Mouse (Mus musculus): Measurements from ENCODE around the gene Tnk2. TPM values are rescaled to one million over a fixed set of nuclear protein-coding genes. Genes with fewer than 3 reads are reported as not detected.

The Tnk2 gene
- polyA plus RNA-seq, 1 experiment from 2014 or later: 12.8 TPM

- H3K36me3 ChIP-seq: peaks cover 92% of the 10 kb centered on the region
- H3K4me1 ChIP-seq: no peaks in the 10 kb centered on the region
- peak overlapping the region; percentile 43; the same call in 1 of the 2 replicates for H3K9ac ChIP-seq
- no peak overlapping the region for H3K4me2 ChIP-seq (replicated peaks)
- ATAC-seq (ENCODE audit: low FRiP score, low read depth): no peak
- no peak overlapping the region for H3K4me3 ChIP-seq
- WGBS: 77% methylated on average over 13 of the region's 13 CpGs
- H3K9me3 ChIP-seq: no peaks in the 10 kb centered on the region
- H3K27me3 ChIP-seq: no peaks in the 10 kb centered on the region
- H3K27ac ChIP-seq: no peak overlapping the region
Measured at GRCm38 (mm10) chr16:32672861-32673560, 29.3 kb downstream of the Tnk2 start.

- Histone ChIP-seq H3K4me1 (no peaks in the 10 kb centered on the region), H3K4me3 (no peak overlapping the region), H3K9ac (no peak overlapping the region), H3K27me3 (no peaks in the 10 kb centered on the region), H3K36me3 (peaks cover 94% of the 10 kb centered on the region), H3K9me3 (no peaks in the 10 kb centered on the region), H3K4me2 (replicated peaks) (no peak overlapping the region), H3K27ac (no peak overlapping the region)
- ATAC-seq (ENCODE audit: low FRiP score, low read depth): no peak
- 90% methylated on average over 17 of the region's 17 CpGs for WGBS
Measured at GRCm38 (mm10) chr16:32674121-32674740, 30.6 kb downstream of the Tnk2 start.

- WGBS: 82% methylated on average over 10 of the region's 10 CpGs
- no peak for ATAC-seq (ENCODE audit: low FRiP score, low read depth)
- Histone ChIP-seq H3K9me3 (no peaks in the 10 kb centered on the region), H3K36me3 (peaks cover 89% of the 10 kb centered on the region), H3K27me3 (no peaks in the 10 kb centered on the region), H3K4me3 (no peak overlapping the region), H3K4me1 (no peaks in the 10 kb centered on the region), H3K4me2 (replicated peaks) (no peak overlapping the region), H3K9ac (no peak overlapping the region), H3K27ac (no peak overlapping the region)
Measured at GRCm38 (mm10) chr16:32677040-32677700, 33.5 kb downstream of the Tnk2 start.

GRCm38 (mm10) chr16:32677903-32678302 lies 34.2 kb downstream of the Tnk2 start:
- Histone ChIP-seq H3K27ac (no peak overlapping the region), H3K4me1 (no peaks in the 10 kb centered on the region), H3K4me2 (replicated peaks) (no peak overlapping the region), H3K9ac (no peak overlapping the region), H3K4me3 (no peak overlapping the region), H3K9me3 (no peaks in the 10 kb centered on the region), H3K36me3 (peaks cover 86% of the 10 kb centered on the region), H3K27me3 (no peaks in the 10 kb centered on the region)
- no peak for ATAC-seq (ENCODE audit: low FRiP score, low read depth)
- WGBS: 81% methylated on average over 14 of the region's 14 CpGs

GRCm38 (mm10) chr16:32678812-32679211 lies 35.1 kb downstream of the Tnk2 start:
- H3K4me3 ChIP-seq: no peak overlapping the region
- no peak overlapping the region for H3K4me2 ChIP-seq (replicated peaks)
- no peak overlapping the region for H3K9ac ChIP-seq
- WGBS: 84% methylated on average over 14 of the region's 14 CpGs
- no peak for ATAC-seq (ENCODE audit: low FRiP score, low read depth)
- peaks cover 87% of the 10 kb centered on the region for H3K36me3 ChIP-seq
- no peak overlapping the region for H3K27ac ChIP-seq
- H3K27me3 ChIP-seq: no peaks in the 10 kb centered on the region
- no peaks in the 10 kb centered on the region for H3K9me3 ChIP-seq
- H3K4me1 ChIP-seq: no peaks in the 10 kb centered on the region

GRCm38 (mm10) chr16:32679976-32680375 lies 36.3 kb downstream of the Tnk2 start:
- H3K4me2 ChIP-seq (replicated peaks): no peak overlapping the region
- no peaks in the 10 kb centered on the region for H3K9me3 ChIP-seq
- no peaks in the 10 kb centered on the region for H3K4me1 ChIP-seq
- WGBS: 91% methylated on average over 16 of the region's 16 CpGs
- peaks cover 75% of the 10 kb centered on the region for H3K36me3 ChIP-seq
- H3K27me3 ChIP-seq: no peaks in the 10 kb centered on the region
- H3K9ac ChIP-seq: no peak overlapping the region
- no peak overlapping the region for H3K4me3 ChIP-seq
- no peak for ATAC-seq (ENCODE audit: low FRiP score, low read depth)
- H3K27ac ChIP-seq: no peak overlapping the region

- ATAC-seq (ENCODE audit: low FRiP score, low read depth): no peak
- 89% methylated on average over 6 of the region's 6 CpGs for WGBS
- Histone ChIP-seq H3K4me2 (replicated peaks) (no peak overlapping the region), H3K27me3 (no peaks in the 10 kb centered on the region), H3K36me3 (peaks cover 67% of the 10 kb centered on the region), H3K9ac (no peak overlapping the region; the same call in 1 of the 2 replicates), H3K4me1 (no peaks in the 10 kb centered on the region), H3K9me3 (no peaks in the 10 kb centered on the region), H3K4me3 (no peak overlapping the region), H3K27ac (no peak overlapping the region)
Measured at GRCm38 (mm10) chr16:32680806-32681205, 37.1 kb downstream of the Tnk2 start.

GRCm38 (mm10) chr16:32682194-32682593 lies 38.5 kb downstream of the Tnk2 start:
- no peak overlapping the region for H3K4me2 ChIP-seq (replicated peaks)
- H3K9me3 ChIP-seq: no peaks in the 10 kb centered on the region
- H3K27ac ChIP-seq: no peak overlapping the region
- no peaks in the 10 kb centered on the region for H3K4me1 ChIP-seq
- ATAC-seq (ENCODE audit: low FRiP score, low read depth): no peak
- H3K36me3 ChIP-seq: peaks cover 53% of the 10 kb centered on the region
- whole genome bisulfite sequencing: 35% methylated on average over 5 of the region's 5 CpGs
- no peak overlapping the region for H3K4me3 ChIP-seq
- H3K9ac ChIP-seq: no peak overlapping the region
- H3K27me3 ChIP-seq: no peaks in the 10 kb centered on the region

- Histone ChIP-seq H3K9me3 (no peaks in the 10 kb centered on the region), H3K36me3 (peaks cover 49% of the 10 kb centered on the region), H3K27me3 (no peaks in the 10 kb centered on the region), H3K4me1 (no peaks in the 10 kb centered on the region), H3K9ac (no peak overlapping the region), H3K4me3 (no peak overlapping the region), H3K4me2 (replicated peaks) (no peak overlapping the region), H3K27ac (no peak overlapping the region)
- no peak for ATAC-seq (ENCODE audit: low FRiP score, low read depth)
- 83% methylated on average over 4 of the region's 4 CpGs for WGBS
Measured at GRCm38 (mm10) chr16:32682841-32683240, 39.2 kb downstream of the Tnk2 start.

- Histone ChIP-seq H3K4me2 (replicated peaks) (no peak overlapping the region), H3K4me1 (no peaks in the 10 kb centered on the region), H3K9ac (no peak overlapping the region), H3K27ac (no peak overlapping the region), H3K27me3 (no peaks in the 10 kb centered on the region), H3K9me3 (no peaks in the 10 kb centered on the region), H3K4me3 (no peak overlapping the region), H3K36me3 (peaks cover 45% of the 10 kb centered on the region)
- WGBS: 66% methylated on average over 5 of the region's 5 CpGs
- no peak for ATAC-seq (ENCODE audit: low FRiP score, low read depth)
Measured at GRCm38 (mm10) chr16:32683343-32683742, 39.7 kb downstream of the Tnk2 start.

GRCm38 (mm10) chr16:32685405-32685804 lies 41.7 kb downstream of the Tnk2 start:
- H3K4me1 ChIP-seq: no peaks in the 10 kb centered on the region
- H3K9me3 ChIP-seq: no peaks in the 10 kb centered on the region
- H3K27ac ChIP-seq: no peak overlapping the region
- no peak overlapping the region for H3K4me3 ChIP-seq
- H3K4me2 ChIP-seq (replicated peaks): no peak overlapping the region
- ATAC-seq (ENCODE audit: low FRiP score, low read depth): no peak
- no peaks in the 10 kb centered on the region for H3K27me3 ChIP-seq
- peaks cover 25% of the 10 kb centered on the region for H3K36me3 ChIP-seq
- WGBS: 72% methylated on average over 10 of the region's 10 CpGs
- no peak overlapping the region for H3K9ac ChIP-seq

GRCm38 (mm10) chr16:32685998-32686397 lies 42.3 kb downstream of the Tnk2 start:
- Histone ChIP-seq H3K9me3 (no peaks in the 10 kb centered on the region), H3K27ac (no peak overlapping the region), H3K27me3 (no peaks in the 10 kb centered on the region), H3K4me2 (replicated peaks) (no peak overlapping the region), H3K4me3 (no peak overlapping the region), H3K9ac (no peak overlapping the region), H3K4me1 (no peaks in the 10 kb centered on the region), H3K36me3 (peaks cover 19% of the 10 kb centered on the region)
- WGBS: 35% methylated on average over 5 of the region's 5 CpGs
- no peak for ATAC-seq (ENCODE audit: low FRiP score, low read depth)

Data from limb, embryonic 13.5 days (tissue).